Mouse (Mus musculus) thymus, adult 2 months (tissue): ENCODE measurements around the gene Oas1h.
"Not testable (repeated sequence)": the region's sequence is repeated elsewhere in the genome, so short reads cannot be mapped to it uniquely, and the experiment has no call there.

Experiments used
- CTCF ChIP-seq: fragments of 200-500 bp; IDR thresholded peaks from 2 replicates; pipeline ENCODE4 v1.5.1; 2012; ENCODE audit warnings: mild to moderate bottlenecking, control low read depth, low read length, moderate library complexity, borderline replicate concordance; ENCODE audit not compliant: control insufficient read depth, poor library complexity, insufficient read depth; ENCODE audit errors: extremely low read depth
- POLR2A ChIP-seq: fragments of 200-500 bp; IDR thresholded peaks from 2 replicates; pipeline ENCODE4 v1.6.1; 2012; ENCODE audit warnings: mild to moderate bottlenecking, low read length, control low read depth, moderate library complexity; ENCODE audit not compliant: control insufficient read depth, poor library complexity, insufficient read depth; ENCODE audit errors: extremely low read depth

- TF ChIP-seq CTCF, POLR2A: not testable (repeated sequence)
Measured at GRCm38 (mm10) chr5:120888294-120888815, 27.1 kb downstream of the Oas1h start.
